Mouse (Mus musculus) mesoderm, embryonic 11.5 days (tissue): ENCODE data around the gene Arrdc5.

Source experiments
- DNase-seq: peaks from one replicate; pipeline ENCODE4 v3.0.0-alpha.2; 2012; ENCODE audit warnings: low read depth, low spot score

Arrdc5 gene

DNA sequence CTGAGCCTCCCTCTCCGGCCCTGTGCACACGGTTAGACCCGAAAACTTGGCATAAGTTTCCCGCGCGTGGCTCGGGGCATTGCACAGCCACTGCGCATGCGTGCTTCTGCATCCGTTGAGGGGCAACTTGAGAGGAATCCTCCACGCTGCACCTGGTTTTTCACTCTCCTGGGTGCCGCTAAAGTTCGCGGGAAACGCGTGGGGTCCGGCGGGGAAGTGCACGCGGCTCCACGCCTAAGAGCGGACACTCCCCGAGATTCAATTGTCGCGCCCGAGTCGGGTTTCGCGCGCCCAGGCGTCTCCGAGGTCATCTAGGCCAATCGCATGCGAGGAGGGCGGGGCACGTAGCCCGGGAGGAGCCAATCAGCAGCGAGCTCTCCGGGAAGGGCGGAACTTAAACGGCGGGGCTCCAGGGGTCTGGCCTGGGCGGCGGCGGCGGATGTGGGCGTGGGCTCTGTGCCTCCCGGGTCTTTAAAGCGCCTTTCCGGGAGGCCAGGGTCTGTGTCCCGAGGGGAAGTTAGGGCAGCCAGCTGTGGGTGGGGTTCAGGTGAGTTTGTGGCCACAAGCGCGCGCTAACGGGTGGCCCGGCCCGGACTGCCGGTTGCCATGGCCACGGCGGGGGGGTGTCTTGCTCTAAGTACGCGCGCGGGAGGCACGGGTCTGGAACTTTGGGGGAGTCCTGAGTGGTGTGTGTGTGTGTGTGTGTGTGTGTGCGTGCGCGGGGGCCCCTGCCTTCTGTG lies 3.9 kb upstream of the Arrdc5 start:
- DNase-seq = peak; percentile 98

DNA sequence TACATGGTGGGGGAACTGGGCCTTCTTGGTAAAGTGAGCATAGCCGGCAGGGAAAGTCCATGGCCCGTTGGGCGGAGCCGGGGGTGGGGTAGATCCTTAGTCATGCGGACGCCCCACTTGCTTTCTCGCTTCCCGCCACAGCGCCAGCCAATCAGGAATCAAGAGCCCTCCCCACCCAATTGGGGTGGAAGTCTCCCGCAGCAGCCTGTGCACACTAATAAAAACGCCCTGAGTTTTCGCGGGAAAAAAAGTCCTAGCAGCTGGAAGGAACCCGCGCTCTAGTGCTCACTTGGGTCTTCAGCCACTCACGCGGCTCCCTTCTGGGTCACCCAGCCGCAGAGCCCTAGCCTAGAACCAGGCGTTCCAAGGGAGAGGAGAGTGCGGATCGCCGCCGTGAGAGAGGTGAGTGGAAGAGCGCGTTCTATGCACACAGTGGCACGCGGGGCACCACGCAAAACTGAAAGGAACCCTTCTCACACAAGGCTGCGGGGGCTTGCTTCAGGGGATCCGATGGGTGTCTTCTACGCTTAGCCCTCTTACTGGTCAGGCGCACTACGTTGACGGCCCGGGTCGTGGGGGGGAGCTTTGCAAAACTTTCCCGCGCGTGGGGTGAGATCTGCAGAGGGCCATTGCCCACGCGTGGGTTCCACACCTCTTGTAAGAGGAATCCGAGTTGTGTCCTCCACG lies 3.2 kb upstream of the Arrdc5 start, which contains the start of gene Uhrf1:
Gene Uhrf1 (plus strand): TSS at position 162 of the 687 bp plus-strand sequence.
- DNase-seq = peak; percentile 93

- peak; percentile 47 for DNase-seq
These were observed 2.4 kb upstream of the Arrdc5 start for GRCm38 (mm10) chr17:56302363-56302996.

DNA sequence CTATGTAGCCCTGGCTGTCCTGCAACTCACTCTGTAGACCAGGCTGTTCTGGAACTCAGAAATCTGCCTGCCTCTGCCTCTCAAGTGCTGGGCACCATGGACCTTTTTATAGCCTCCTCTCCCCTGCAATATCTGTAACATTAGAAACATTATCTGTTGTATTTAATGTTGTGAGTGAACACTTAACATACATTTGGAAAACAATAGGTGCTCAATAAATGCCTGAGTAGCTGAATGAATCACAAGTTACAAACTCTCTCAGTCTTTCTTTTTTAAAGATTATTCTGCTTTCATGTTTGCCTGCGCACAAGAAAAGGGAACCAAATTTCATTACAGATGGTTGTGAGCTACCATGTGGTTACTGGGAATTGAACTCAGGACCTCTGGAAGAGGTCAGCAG lies 1.8 kb downstream of the Arrdc5 start:
- no peak for DNase-seq

- no peak for DNase-seq
These were observed 3.9 kb downstream of the Arrdc5 start for GRCm38 (mm10) chr17:56296201-56296600.

DNA sequence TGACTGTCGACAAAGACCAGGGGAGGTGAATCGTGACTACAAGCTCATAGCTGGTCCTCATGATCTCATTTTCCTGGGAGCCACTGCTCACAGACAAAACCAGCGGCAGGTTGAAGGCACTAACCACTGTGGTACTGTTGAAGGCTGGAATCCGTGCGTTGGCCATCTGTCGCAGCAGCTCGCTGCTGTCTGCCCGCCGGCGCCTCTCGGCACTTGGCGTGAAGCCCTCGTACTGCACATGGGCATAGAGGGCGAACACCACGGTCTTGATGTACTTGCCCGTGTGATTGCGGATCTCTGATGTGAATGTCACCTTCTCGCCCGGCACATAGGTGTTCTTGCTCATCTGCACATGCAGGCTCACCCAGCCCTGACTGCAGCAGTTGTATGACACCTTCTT lies 5.8 kb downstream of the Arrdc5 start:
- no peak for DNase-seq

DNA sequence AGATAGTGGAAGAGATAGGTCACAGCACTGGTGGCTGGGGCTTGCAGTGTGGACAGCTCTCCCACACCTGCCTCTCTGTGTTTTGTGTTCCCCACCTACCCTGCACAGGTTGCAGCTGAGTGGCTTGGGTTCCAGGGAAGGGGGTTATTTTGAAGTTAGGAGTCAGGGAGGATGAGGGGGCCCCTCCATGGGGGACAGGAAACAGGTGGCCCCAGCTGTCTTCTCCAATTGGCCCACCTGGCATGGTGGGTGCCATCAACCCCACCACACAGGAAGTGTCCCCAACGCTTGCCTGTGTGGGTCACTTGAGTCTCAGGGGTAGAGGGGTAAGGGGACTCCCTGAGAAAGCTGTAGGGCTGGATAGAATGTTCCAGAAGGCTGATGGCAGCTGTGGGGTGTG lies 6.8 kb downstream of the Arrdc5 start:
- DNase-seq = no peak

DNA sequence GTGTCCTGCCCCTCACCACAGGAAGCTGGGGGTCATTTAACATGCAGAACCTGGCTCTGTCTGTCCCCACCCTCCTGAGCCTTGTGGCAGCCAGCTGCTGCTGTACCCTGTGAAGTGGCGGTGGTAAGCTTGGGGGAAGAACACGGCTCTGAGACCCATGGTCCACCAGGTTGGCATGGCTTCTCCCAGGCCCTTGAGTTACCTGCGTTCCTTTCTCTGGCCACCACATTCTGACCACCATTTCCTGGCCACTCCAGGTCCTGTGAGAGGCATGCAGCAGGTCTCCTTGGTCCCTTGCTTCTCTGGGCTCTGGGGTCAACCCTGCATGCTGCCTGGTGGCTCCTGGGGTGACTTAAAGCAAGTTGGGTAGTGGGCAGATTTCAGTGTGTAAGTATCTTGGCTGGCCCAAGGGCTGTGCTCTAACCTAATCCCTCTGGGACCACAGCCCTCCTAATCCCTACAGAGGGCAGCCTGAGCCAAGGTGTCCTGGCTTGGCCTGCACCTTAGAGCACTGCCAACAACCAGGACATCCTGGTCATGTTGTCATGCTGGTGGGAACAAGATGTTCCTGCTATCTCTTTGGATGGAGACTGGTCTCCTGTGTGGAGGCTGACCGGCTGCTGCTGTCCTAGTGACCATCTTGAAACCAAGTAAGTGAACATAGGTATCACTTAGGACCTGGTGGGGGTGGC lies 7.4 kb downstream of the Arrdc5 start, which contains the start of gene Plin3:
Gene Plin3 (minus strand): TSS at position 343 of the 692 bp plus-strand sequence.
- DNase-seq = no peak

DNA sequence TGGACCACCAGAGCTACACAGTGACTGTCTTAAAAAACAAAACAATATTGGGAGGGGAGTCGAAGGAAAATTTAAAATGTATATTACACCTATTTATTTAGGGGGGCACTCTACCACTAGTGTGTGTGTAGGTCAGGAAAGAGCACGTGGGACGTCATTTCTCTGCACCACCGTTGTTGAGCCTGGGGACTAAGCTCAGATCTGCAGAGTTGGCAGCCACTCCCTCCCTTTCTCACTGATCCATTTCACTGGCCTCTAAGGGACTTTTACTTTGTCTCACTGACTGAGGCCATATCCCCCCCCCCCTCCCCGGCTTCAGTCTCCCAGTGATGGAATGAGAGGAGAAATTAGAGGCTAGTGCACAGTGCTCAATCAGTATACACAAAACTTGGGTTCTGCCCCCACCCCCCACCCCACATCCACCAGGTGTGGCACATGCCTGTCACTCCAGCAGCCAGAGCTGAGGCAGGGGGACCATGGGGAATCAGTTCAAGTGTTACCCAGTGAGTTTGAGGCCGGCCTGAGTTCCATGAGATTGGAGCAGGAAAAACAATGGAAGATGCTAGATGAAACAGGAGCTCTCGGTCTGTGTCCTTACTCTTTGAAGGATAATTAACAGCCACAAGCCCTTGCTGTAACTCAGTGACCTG lies 8.1 kb downstream of the Arrdc5 start:
- DNase-seq = no peak

DNA sequence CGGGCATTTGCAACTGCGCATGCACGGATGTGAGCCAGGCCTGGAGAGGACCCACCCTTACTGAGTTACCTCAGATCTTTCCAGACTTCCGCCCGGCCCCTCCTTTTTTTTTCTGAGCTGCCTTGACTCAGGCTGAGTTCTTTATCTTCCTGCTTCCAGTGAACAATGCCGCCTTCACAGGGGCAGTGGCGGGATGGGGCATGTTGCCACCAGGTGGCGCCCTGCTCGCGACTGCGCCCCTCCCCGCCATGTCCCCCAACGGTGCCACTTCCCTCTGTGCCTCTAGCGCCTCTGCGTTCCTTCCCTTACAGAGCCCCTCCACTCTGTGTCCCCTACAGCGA lies 8.9 kb downstream of the Arrdc5 start:
- DNase-seq = peak; percentile 92

GRCm38 (mm10) chr17:56290388-56291170 lies 9.5 kb downstream of the Arrdc5 start:
- DNase-seq = peak; percentile 92

DNA sequence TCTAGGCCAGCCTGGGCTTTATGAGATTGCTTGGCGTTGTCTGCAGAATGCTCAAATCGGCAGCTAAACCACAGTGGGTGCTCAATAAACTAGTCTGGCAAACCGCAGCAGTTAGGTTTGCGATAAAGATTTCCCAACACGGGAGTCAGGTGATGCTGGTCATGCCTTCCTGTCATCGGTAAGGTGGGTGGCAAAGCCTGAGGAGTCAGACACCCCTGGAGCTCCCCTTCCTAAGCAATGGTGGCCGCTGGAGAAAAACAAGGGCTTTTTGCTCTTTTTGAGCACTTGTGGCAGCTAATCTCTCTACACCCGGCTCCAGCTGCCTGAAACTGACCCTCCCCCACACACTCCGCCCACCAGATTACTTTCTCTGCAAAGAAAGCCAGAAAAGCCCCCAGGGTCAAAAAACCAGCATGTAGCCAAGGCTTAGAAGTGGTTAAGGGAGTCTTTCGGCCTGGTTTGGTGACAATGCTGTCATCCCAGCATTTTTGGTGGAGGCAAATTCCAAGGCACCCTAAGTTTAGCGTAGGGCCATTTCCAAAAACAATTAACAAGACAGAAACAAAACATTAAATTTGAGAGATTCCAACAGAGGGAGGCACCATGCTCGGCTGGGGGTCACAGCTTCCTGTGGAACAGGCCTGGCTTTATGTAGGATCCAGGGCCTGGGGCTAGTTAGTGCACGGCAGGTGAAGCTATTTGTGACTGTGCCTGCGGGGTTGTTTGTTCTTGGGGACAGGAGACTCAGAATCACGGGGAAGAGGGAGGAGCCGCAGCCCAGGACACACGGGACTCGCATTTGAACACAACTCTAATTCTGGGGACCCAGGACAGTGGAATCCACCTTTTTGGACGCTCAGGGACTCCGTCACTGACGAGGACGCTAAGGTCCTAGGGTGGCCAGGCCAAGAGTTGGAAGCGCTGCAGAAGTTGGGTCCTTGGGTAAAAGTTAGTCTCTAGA lies 10.4 kb downstream of the Arrdc5 start:
- peak; percentile 70 for DNase-seq

- DNase-seq = no peak
These were observed 11.2 kb downstream of the Arrdc5 start for GRCm38 (mm10) chr17:56288866-56289265.

DNA sequence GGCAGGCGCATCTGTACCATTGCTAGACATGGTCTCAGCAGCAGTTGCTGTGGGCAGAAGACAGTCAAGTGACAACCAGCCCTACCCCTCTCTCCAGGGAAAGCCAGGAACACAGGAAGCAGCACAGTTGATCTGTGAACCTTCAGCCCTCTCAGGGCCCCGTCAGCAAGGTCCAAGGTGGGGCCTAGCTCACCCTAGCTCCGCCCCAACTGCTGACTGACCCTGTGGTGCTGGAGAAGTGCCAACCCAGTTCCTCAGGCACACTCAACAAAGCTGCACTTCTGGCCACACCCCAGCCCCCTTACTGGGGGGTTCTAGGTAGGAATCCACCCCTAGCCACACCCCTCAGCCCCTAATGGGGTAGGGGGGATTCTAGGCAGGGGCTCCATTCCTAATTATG lies 12.3 kb downstream of the Arrdc5 start:
- DNase-seq = no peak

DNA sequence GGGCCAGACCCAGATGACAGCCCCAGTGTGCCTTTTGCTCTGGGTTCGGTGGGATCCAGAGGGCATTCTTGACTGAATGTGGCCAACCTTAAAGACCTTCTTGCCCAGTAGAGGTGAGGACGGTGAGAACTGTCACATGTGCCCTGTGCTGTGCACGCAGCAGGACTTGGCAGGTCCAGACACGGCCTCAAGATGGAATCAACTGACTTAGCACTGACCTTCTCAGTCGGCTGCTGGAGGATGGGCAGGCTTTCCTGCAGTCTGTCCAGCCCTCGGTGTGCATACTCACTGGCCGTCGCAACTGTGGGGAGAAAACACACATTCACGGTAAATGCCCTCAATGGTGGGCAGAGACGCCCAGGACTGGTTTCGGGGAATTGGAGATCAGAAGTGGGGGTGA lies 14.1 kb downstream of the Arrdc5 start:
- no peak for DNase-seq

DNA sequence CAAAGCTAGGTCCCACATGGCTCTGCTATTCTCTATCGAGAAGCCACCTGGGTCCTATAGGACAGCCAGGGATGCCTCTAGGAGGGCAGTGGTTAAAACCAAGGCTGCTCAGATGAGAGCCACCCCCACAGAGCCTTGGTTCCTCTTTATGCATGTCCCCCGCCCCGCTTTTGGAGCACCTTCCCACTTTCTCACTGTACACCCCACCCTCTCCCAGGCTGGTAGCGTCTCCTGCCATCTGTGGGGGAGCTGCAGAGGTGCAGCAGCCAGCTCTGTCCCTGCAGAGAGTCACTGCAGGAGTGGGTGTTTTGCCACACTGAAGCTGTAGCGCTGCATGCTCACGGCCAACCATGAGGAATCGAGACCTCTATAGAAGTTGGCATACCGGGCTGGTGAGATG lies 16.8 kb downstream of the Arrdc5 start:
- no peak for DNase-seq

DNA sequence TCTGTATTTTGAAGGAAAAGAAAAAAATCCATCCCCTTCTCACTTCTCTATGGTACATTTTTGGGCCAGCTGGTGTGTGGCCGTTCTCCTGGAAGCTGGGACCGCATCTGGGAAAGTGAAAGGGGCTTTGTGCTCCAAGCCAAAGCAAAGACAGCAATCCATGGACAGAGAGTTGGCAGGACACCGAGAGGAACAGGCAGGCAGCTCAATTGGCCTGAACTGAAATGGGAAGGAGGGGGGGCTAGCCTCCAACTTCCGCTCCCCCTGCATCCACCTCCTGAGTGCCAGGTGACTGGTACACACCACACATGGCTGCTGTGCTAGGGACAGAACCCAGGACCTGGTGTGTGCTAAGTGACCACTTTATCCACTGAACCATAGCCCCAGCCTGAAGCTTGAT lies 17.3 kb downstream of the Arrdc5 start:
- no peak for DNase-seq

DNA sequence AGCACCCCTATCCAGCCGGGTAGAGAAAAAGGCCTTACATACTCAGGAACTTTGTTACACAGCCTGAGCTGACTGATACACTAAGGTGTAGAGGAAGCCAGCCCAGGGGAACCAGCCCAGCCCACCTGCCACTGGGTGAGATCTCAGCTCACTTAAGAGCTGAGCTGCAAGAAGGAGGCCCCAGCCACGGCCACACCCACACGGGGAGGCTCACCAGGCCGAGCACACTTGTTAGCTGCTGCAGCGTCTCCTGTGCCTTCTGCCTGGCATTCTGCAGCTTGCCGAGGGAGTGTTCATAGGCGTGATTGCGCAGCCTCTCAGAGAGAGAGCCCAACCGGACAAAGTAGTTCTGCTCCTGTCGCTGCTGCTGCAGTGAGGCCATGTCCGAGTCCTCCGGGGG lies 18.9 kb downstream of the Arrdc5 start:
- no peak for DNase-seq

GRCm38 (mm10) chr17:56279481-56280155 lies 20.5 kb downstream of the Arrdc5 start:
- no peak for DNase-seq
